Mouse (Mus musculus) heart, embryonic 14.5 days (tissue): ENCODE data around the gene Tifab. TPM values are rescaled to one million over a fixed set of nuclear protein-coding genes. Genes with fewer than 3 reads are reported as not detected.

Experiments used
- ATAC-seq: fragments of 200-750 bp; cut with Nextera tagmentation; 2 replicates; pipeline ENCODE4 v1.8.0; 2017; ENCODE audit warnings: low read depth, moderate TSS enrichment; ENCODE audit not compliant: insufficient number of reproducible peaks, insufficient read depth, low FRiP score
- H3K27ac ChIP-seq, 2 experiments: fragments of 200-500 bp in 1 of 2; fragments of 300-500 bp in 1 of 2; sonication (generic) in 1 of 2; replicated peaks in 1 of 2; 2 replicates each; pipeline ENCODE4 v1.5.1; 2012 to 2014; ENCODE audit warnings: low read depth in 2 of 2, low read length in 2 of 2, control low read depth in 1 of 2, mild to moderate bottlenecking in 1 of 2, mixed read lengths in 1 of 2; ENCODE audit not compliant: control insufficient read depth in 1 of 2, insufficient read depth in 1 of 2
- H3K27me3 ChIP-seq: fragments of 300-500 bp; sonication (generic); 2 replicates; pipeline ENCODE4 v1.6.1; 2014; ENCODE audit warnings: mild to moderate bottlenecking, low read length, control low read depth; ENCODE audit not compliant: control insufficient read depth, insufficient read depth
- H3K36me3 ChIP-seq: fragments of 300-500 bp; sonication (generic); 2 replicates; pipeline ENCODE4 v1.6.1; 2014; ENCODE audit warnings: mild to moderate bottlenecking, control low read depth, low read length, mixed read lengths; ENCODE audit not compliant: control insufficient read depth, insufficient read depth
- H3K4me1 ChIP-seq, 2 experiments: fragments of 200-500 bp in 1 of 2; fragments of 300-500 bp in 1 of 2; sonication (generic) in 1 of 2; 2 replicates each; pipeline ENCODE4 v1.6.1; 2012 to 2014; ENCODE audit warnings: low read length in 2 of 2, control low read depth in 1 of 2, mixed read lengths in 1 of 2; ENCODE audit not compliant: control insufficient read depth in 2 of 2, insufficient read depth in 2 of 2
- H3K4me2 ChIP-seq: fragments of 300-500 bp; sonication (generic); 2 replicates; pipeline ENCODE4 v1.6.1; 2014; ENCODE audit warnings: mild to moderate bottlenecking, low read length
- H3K4me3 ChIP-seq, 2 experiments: fragments of 200-500 bp in 1 of 2; fragments of 300-500 bp in 1 of 2; sonication (generic) in 1 of 2; 2 replicates each; pipeline ENCODE4 v1.5.1; 2012 to 2014; ENCODE audit warnings: low read length in 2 of 2, mild to moderate bottlenecking in 2 of 2, control low read depth in 1 of 2, low read depth in 1 of 2, moderate library complexity in 1 of 2; ENCODE audit not compliant: control insufficient read depth in 1 of 2, insufficient read depth in 1 of 2
- H3K9ac ChIP-seq: fragments of 300-500 bp; sonication (generic); 2 replicates; pipeline ENCODE4 v1.6.1; 2014; ENCODE audit warnings: mild to moderate bottlenecking, low read length
- H3K9me3 ChIP-seq: fragments of 300-500 bp; sonication (generic); 2 replicates; pipeline ENCODE4 v1.6.1; 2016; ENCODE audit warnings: low read length, control low read depth; ENCODE audit not compliant: control insufficient read depth
- WGBS: fragments of 180-500 bp; shearing (Covaris S2); extraction: QIAGEN DNeasy Blood & Tissue Kit; methylation state at CpG from one replicate; pipeline ENCODE4 v1.1.7; 2014; 5-methylcytosine and 5-hydroxymethylcytosine counted together
- polyA plus RNA-seq: library from polyadenylated mRNA; unstranded; fragments of >200 nt; fragmentation: Nextera tagmentation; extraction: Ambion mirVana; gene quantifications from 2 replicates; pipeline ENCODE4 v1.2.1, GENCODE M21; 2014

Tifab gene
- polyA plus RNA-seq, result 0.28 and 0.58 TPM in 2 replicates

- Histone ChIP-seq H3K4me1 (no peaks in the 10 kb centered on the region), H3K4me3 (no peak within 1 kb of the TSS), H3K9me3 (no peaks in the 10 kb centered on the region), H3K4me2 (no peak within 1 kb of the TSS), H3K9ac (no peak within 1 kb of the TSS), H3K27ac (no peak within 1 kb of the TSS), H3K36me3 (no peaks in the 10 kb centered on the region), H3K27me3 (no peaks in the 10 kb centered on the region)
- 82% methylated on average over 16 of the region's 16 CpGs for WGBS
- no peak for ATAC-seq
Measured at GRCm38 (mm10) chr13:56178416-56179035, at the start of gene Tifab. Gene Tifab (minus strand): TSS chr13:56178885.

- Histone ChIP-seq H3K4me1 (peaks cover 6 to 11% of the 10 kb centered on the region in 2 experiments; a peak in 3 of 4 replicates), H3K4me2 (no peak overlapping the region), H3K9me3 (no peaks in the 10 kb centered on the region), H3K27me3 (peaks cover 94% of the 10 kb centered on the region), H3K27ac (no peak overlapping the region), H3K36me3 (no peaks in the 10 kb centered on the region), H3K9ac (no peak overlapping the region), H3K4me3 (no peak overlapping the region)
- ATAC-seq, result no peak
- 37% methylated on average over 10 of the region's 10 CpGs for WGBS
Measured at GRCm38 (mm10) chr13:56226175-56226954, 47.7 kb upstream of the Tifab start.

- Histone ChIP-seq H3K9me3 (no peaks in the 10 kb centered on the region), H3K27me3 (peaks cover 93% of the 10 kb centered on the region)
- ATAC-seq, result no peak
Measured at GRCm38 (mm10) chr13:56223625-56224024, 44.9 kb upstream of the Tifab start.

GRCm38 (mm10) chr13:56222849-56223246 lies 44.2 kb upstream of the Tifab start:
- 0 out of 4 replicates have a peak overlapping the region, but pooled peaks of 1 of the 2 experiments have one; percentile 35 for H3K4me3 ChIP-seq
- no peak overlapping the region for H3K27ac ChIP-seq
- H3K9ac ChIP-seq, result no peak overlapping the region
- H3K4me1 ChIP-seq, result peaks cover 9 to 16% of the 10 kb centered on the region in 2 experiments; a peak in 3 of 4 replicates
- ATAC-seq, result no peak
- H3K4me2 ChIP-seq, result no peak overlapping the region
- H3K36me3 ChIP-seq, result no peaks in the 10 kb centered on the region
- H3K27me3 ChIP-seq, result peaks cover 93% of the 10 kb centered on the region
- WGBS, result 7% methylated on average over 4 of the region's 4 CpGs
- H3K9me3 ChIP-seq, result no peaks in the 10 kb centered on the region

More at GRCm38 (mm10) chr13:56223625-56224024, 44.9 kb upstream of the Tifab start:
- Histone ChIP-seq H3K36me3 (no peaks in the 10 kb centered on the region), H3K4me3 (no peak overlapping the region), H3K4me2 (no peak overlapping the region), H3K9ac (no peak overlapping the region), H3K4me1 (peaks cover 9 to 16% of the 10 kb centered on the region in 2 experiments; a peak in 3 of 4 replicates), H3K27ac (no peak overlapping the region)
- 4% methylated on average over 21 of the region's 21 CpGs for WGBS

GRCm38 (mm10) chr13:56221995-56222848 lies 43.5 kb upstream of the Tifab start:
- 2% methylated on average over 50 of the region's 50 CpGs for WGBS
- peak overlapping the region; percentile 67 for H3K4me2 ChIP-seq
- peak overlapping the region; percentile 40; the same call in 1 of the 2 replicates for H3K9ac ChIP-seq
- peaks cover 90% of the 10 kb centered on the region for H3K27me3 ChIP-seq
- no peaks in the 10 kb centered on the region for H3K9me3 ChIP-seq
- peaks cover 9 to 16% of the 10 kb centered on the region in 2 experiments; a peak in 3 of 4 replicates for H3K4me1 ChIP-seq
- ATAC-seq, result no peak
- H3K4me3 ChIP-seq, result peak overlapping the region; percentile 4 to 35
- H3K27ac ChIP-seq, result no peak overlapping the region
- H3K36me3 ChIP-seq, result no peaks in the 10 kb centered on the region

GRCm38 (mm10) chr13:56221129-56221910 lies 42.6 kb upstream of the Tifab start:
- under 1% methylated on average over 46 of the region's 46 CpGs for WGBS
- Histone ChIP-seq H3K4me2 (peak overlapping the region; percentile 67), H3K9ac (peak overlapping the region; percentile 40; the same call in 1 of the 2 replicates), H3K36me3 (no peaks in the 10 kb centered on the region), H3K27ac (no peak overlapping the region), H3K9me3 (no peaks in the 10 kb centered on the region), H3K4me1 (peaks cover 9 to 16% of the 10 kb centered on the region in 2 experiments; a peak in 3 of 4 replicates), H3K27me3 (peaks cover 90% of the 10 kb centered on the region), H3K4me3 (peak overlapping the region; percentile 14 to 35)
- no peak for ATAC-seq
